Mouse (Mus musculus): ENCODE data around the gene Cyp4f17. TPM values are rescaled to one million over a fixed set of nuclear protein-coding genes. Genes with fewer than 3 reads are reported as not detected.

Cyp4f17 gene
- polyA plus RNA-seq (2012; rRNA removed; ENCODE audit: low replicate concordance): 14.4 and 16.4 TPM in 2 replicates

DNA sequence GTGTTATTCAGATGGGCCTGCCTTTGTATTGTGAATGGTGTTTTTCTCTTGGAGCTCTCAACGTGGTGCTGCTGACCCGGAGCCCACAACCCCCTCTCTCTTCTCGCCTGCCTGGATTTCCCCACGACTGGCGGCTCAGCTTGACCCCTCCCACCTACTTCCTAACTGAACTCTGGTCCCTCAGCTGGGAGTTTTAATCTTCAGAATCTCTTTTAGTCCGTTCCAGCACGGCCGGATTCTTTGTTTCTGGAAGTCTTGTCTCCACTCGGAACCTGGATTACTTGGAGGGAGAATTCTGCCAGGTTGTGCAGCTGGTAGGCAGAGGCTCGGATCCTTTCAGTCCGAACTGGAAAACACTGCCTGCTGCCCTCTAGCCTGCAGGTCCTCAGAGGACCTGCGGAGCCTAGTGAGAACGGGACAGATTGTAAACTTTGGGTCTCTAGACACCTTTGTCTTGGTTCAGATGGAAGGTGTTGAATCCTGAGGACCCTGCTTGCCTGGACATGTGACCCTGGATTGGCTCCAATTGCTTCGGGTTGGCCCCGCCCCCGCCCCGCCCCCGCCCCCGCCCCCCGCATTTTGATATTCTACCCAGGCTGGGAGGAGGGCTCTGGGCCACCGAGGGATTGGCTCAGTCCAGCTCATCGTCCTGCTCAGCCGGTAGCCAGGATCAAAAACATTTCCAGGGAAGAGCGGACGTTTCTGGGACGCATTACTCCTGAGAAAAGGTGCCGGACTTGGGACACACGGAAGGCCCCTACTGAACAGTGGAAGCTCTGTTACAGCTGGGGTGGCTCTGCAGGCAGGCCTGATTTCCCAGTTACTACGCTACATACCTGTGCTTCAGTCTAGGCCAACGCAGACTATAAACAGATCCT, at the start of gene Cyp4f17:
TSS of gene Cyp4f17 (plus strand) at position 200 of the 878 bp plus-strand sequence.

DNA sequence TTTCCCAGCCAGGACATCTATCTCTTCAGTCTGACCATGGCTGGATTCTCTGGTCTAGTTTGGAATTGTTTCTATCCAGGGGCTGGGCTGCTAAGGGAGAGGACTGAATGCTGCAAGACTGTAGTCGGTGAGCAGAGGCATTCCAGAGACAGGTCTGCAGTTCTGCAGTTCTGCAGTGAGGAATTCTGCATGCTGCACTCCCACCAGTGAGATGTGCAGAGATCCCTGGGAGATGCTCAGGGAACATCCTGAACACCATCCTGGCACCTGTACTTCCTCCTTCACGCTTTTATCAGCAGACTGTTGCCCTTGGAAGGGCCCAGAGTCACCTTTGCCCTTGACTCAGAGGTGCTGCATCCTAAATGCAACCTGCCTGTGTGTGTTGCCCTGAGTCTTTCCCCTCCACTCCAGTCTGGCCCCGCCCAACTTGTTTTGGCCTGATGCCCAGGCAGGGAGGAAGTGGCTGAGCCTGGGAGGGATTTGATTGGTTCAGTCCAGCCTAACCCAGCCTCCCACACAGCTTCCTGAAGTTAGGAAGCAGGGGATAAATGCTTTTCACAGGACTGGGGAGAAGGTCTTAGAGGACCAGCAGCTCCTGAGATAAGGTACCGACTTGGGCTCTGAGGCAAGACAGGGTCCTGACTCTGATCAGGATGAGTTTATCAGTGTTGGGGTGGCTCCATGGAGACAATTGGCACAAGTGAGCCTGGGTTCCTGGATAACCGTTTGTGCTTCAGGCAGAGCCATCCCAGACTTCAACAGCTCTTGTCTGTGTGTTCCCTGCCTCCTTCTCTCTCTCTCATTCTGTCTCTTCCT, 30.4 kb downstream of the Cyp4f17 start, which contains the start of gene Cyp4f16:
TSS of gene Cyp4f16 (plus strand) at position 508 of the 816 bp plus-strand sequence.

Other genes starting within 250 kb of the Cyp4f17 start
- 20.0 and 46.1 TPM in 2 replicates for gene Brd4, start 221.3 kb upstream of the Cyp4f17 start, polyA plus RNA-seq (2012; rRNA removed; ENCODE audit: low replicate concordance)
- 53.6 and 100 TPM in 2 replicates for gene Akap8, start 184.8 kb upstream of the Cyp4f17 start, polyA plus RNA-seq (2012; rRNA removed; ENCODE audit: low replicate concordance)
- gene Akap8l, start 155.4 kb upstream of the Cyp4f17 start, polyA plus RNA-seq (2012; rRNA removed; ENCODE audit: low replicate concordance): 115 and 239 TPM in 2 replicates
- 30.7 and 44.1 TPM in 2 replicates for gene Wiz, start 116.6 kb upstream of the Cyp4f17 start, polyA plus RNA-seq (2012; rRNA removed; ENCODE audit: low replicate concordance)
- gene Rasal3, start 102.5 kb upstream of the Cyp4f17 start, polyA plus RNA-seq (2012; rRNA removed; ENCODE audit: low replicate concordance): 69.0 and 131 TPM in 2 replicates
- 24.6 and 56.6 TPM in 2 replicates for gene Pglyrp2, start 81.9 kb upstream of the Cyp4f17 start, polyA plus RNA-seq (2012; rRNA removed; ENCODE audit: low replicate concordance)
- 1.1 and 2.9 TPM in 2 replicates for gene Cyp4f39, start 53.3 kb upstream of the Cyp4f17 start, polyA plus RNA-seq (2012; rRNA removed; ENCODE audit: low replicate concordance)
- gene Cyp4f16, start 30.5 kb downstream of the Cyp4f17 start, polyA plus RNA-seq (2012; rRNA removed; ENCODE audit: low replicate concordance): 19.4 and 19.5 TPM in 2 replicates
- 0.30 TPM in 1 of 2 replicates, not detected in the other for gene Cyp4f37, start 115.3 kb downstream of the Cyp4f17 start, polyA plus RNA-seq (2012; rRNA removed; ENCODE audit: low replicate concordance)
- not detected in 2 replicates for gene Cyp4f40, start 152.8 kb downstream of the Cyp4f17 start, polyA plus RNA-seq (2012; rRNA removed; ENCODE audit: low replicate concordance)
- gene Cyp4f15, start 179.6 kb downstream of the Cyp4f17 start, polyA plus RNA-seq (2012; rRNA removed; ENCODE audit: low replicate concordance): 1.8 and 2.5 TPM in 2 replicates

All from mammary gland, adult 2 months (tissue).